Mouse (Mus musculus) MEL (cell line): ENCODE results near the gene Cntd1.

Experiments used
- CTCF ChIP-seq, 3 experiments: IDR thresholded peaks in 2 of 3; conservative IDR thresholded peaks in 1 of 3; 2 replicates each; pipeline ENCODE4 v1.5.1; 2011 to 2012; ENCODE audit warnings: low read length in 3 of 3, low read depth in 2 of 3, mild to moderate bottlenecking in 2 of 3, improper control_type of control experiment in 1 of 3, inconsistent platforms in 1 of 3, mixed read lengths in 1 of 3, moderate library complexity in 1 of 3; ENCODE audit not compliant: control insufficient read depth in 1 of 3, insufficient read depth in 1 of 3, poor library complexity in 1 of 3, severe bottlenecking in 1 of 3
- ELF1 ChIP-seq: IDR thresholded peaks from 2 replicates; pipeline ENCODE4 v1.6.1; 2014; ENCODE audit warnings: low read depth, mild to moderate bottlenecking, inconsistent platforms, low read length, improper control_type of control experiment, moderate library complexity
- EP300 ChIP-seq, 2 experiments: IDR thresholded peaks; 2 replicates each; pipeline ENCODE4 v1.6.1; 2011; ENCODE audit warnings: improper control_type of control experiment in 2 of 2, low read length in 2 of 2, low read depth in 1 of 2, mild to moderate bottlenecking in 1 of 2
- ETS1 ChIP-seq: IDR thresholded peaks from 2 replicates; pipeline ENCODE4 v1.6.1; 2012; ENCODE audit warnings: low read depth, mild to moderate bottlenecking, inconsistent platforms, low read length, improper control_type of control experiment, moderate library complexity
- GATA1 ChIP-seq: IDR thresholded peaks from 2 replicates; pipeline ENCODE4 v1.6.1; 2011; ENCODE audit warnings: low read depth, low read length, improper control_type of control experiment
- MAFK ChIP-seq: IDR thresholded peaks from 2 replicates; pipeline ENCODE4 v1.6.1; 2011; ENCODE audit warnings: low read depth, mild to moderate bottlenecking, low read length, improper control_type of control experiment, borderline replicate concordance
- MAX ChIP-seq: IDR thresholded peaks from 2 replicates; pipeline ENCODE4 v1.6.1; 2011; ENCODE audit warnings: low read length, improper control_type of control experiment
- MXI1 ChIP-seq: IDR thresholded peaks from 2 replicates; pipeline ENCODE4 v1.6.1; 2011; ENCODE audit warnings: mild to moderate bottlenecking, low read depth, low read length, improper control_type of control experiment
- POLR2A ChIP-seq, 2 experiments: IDR thresholded peaks; 2 replicates each; pipeline ENCODE4 v1.6.1; 2011 to 2012; ENCODE audit warnings: low read length in 2 of 2, mild to moderate bottlenecking in 2 of 2, control low read depth in 1 of 2, improper control_type of control experiment in 1 of 2, low read depth in 1 of 2, moderate library complexity in 1 of 2; ENCODE audit not compliant: control insufficient read depth in 1 of 2, insufficient read depth in 1 of 2, poor library complexity in 1 of 2
- POLR2AphosphoS2 ChIP-seq: IDR thresholded peaks from 2 replicates; pipeline ENCODE4 v1.6.1; 2011; ENCODE audit warnings: low read length, improper control_type of control experiment
- POLR2AphosphoS5 ChIP-seq: IDR thresholded peaks from 2 replicates; pipeline ENCODE4 v1.6.1; 2012; ENCODE audit warnings: low read depth, borderline replicate concordance, mild to moderate bottlenecking, inconsistent platforms, low read length, moderate library complexity, mixed read lengths
- RAD21 ChIP-seq: IDR thresholded peaks from 2 replicates; pipeline ENCODE4 v1.6.1; 2011; ENCODE audit warnings: mild to moderate bottlenecking, low read depth, low read length, improper control_type of control experiment
- TCF12 ChIP-seq: IDR thresholded peaks from 2 replicates; pipeline ENCODE4 v1.6.1; 2014; ENCODE audit warnings: low read depth, mild to moderate bottlenecking, inconsistent platforms, low read length, improper control_type of control experiment, moderate library complexity
- UBTF ChIP-seq: IDR thresholded peaks from 2 replicates; pipeline ENCODE4 v1.6.1; 2012; ENCODE audit warnings: low read depth, mild to moderate bottlenecking, inconsistent platforms, low read length, improper control_type of control experiment, moderate library complexity, borderline replicate concordance; ENCODE audit not compliant: insufficient read depth

- TF ChIP-seq POLR2AphosphoS2 (no peak), ETS1 (no peak), CTCF (IDR thresholded peaks at IDR 0.05 in 2 of 3, conservative IDR thresholded peaks at IDR 0.05 in 1 of 3; ENCODE audit: control insufficient read depth in 1 of 3, insufficient read depth in 1 of 3, low read depth in 2 of 3, low read length in 3 of 3, poor library complexity in 1 of 3, severe bottlenecking in 1 of 3) (no peak), RAD21 (no peak), UBTF (no peak), EP300 (IDR thresholded peaks at IDR 0.05; ENCODE audit: low read depth in 1 of 2, low read length in 2 of 2) (no peak), ELF1 (no peak), MAFK (no peak), MXI1 (no peak), MAX (no peak), POLR2A (IDR thresholded peaks at IDR 0.05; ENCODE audit: control insufficient read depth in 1 of 2, insufficient read depth in 1 of 2, low read depth in 1 of 2, low read length in 2 of 2, poor library complexity in 1 of 2) (no peak), GATA1 (no peak), TCF12 (no peak), POLR2AphosphoS5 (no peak)
Measured at GRCm38 (mm10) chr11:101264954-101265471, 13.8 kb upstream of the Cntd1 start.
